Mouse (Mus musculus): ENCODE results near the gene Tacc2. TPM values are rescaled to one million over a fixed set of nuclear protein-coding genes. Genes with fewer than 3 reads are reported as not detected.

The Tacc2 gene
- polyA plus RNA-seq, 1 experiment, result 57.5 TPM

DNA sequence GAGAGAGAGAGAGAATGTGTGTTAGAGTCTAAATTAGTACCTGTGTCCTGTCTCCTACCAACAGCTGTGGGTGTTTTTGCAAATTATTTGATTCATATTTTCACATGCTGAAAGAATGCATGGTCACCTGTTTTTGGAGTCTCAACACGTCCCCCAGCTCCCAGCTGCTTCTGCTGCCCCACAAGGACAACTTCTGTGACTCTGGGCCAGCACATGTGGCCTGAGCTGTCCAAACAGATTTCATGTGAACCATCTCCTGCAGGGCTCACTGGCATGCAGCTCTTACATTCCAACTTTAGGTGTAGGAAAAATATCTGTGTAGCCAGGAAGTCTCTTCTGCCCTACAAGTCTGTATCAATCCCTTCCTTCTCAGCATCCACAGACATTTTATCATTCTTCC lies 51.4 kb downstream of the Tacc2 start:
- Histone ChIP-seq H3K27ac (ENCODE audit: insufficient read depth, low read depth, low read length) (no peak overlapping the region), H3K36me3 (ENCODE audit: control insufficient read depth, insufficient read depth, low read length) (no peaks in the 10 kb centered on the region), H3K4me1 (ENCODE audit: control insufficient read depth, insufficient read depth, insufficient read length, low read length) (peaks cover 15% of the 10 kb centered on the region), H3K27me3 (ENCODE audit: control insufficient read depth, insufficient read depth, low read length) (no peaks in the 10 kb centered on the region), H3K4me3 (ENCODE audit: low read depth, low read length) (no peak overlapping the region)
- TF ChIP-seq CTCF (IDR thresholded peaks at IDR 0.05; ENCODE audit: extremely low read depth, insufficient read length, insufficient replicate concordance, low read depth, low read length) (no peak), POLR2A (IDR thresholded peaks at IDR 0.05; ENCODE audit: low read depth, low read length) (no peak)
- WGBS, result 69% methylated on average over 1 of the region's 1 CpGs

- WGBS, result 89% methylated on average over 7 of the region's 7 CpGs
- Histone ChIP-seq H3K27ac (ENCODE audit: insufficient read depth, low read depth, low read length) (no peak overlapping the region), H3K27me3 (ENCODE audit: control insufficient read depth, insufficient read depth, low read length) (no peaks in the 10 kb centered on the region), H3K4me3 (ENCODE audit: low read depth, low read length) (no peak overlapping the region), H3K36me3 (ENCODE audit: control insufficient read depth, insufficient read depth, low read length) (no peaks in the 10 kb centered on the region), H3K4me1 (ENCODE audit: control insufficient read depth, insufficient read depth, insufficient read length, low read length) (peaks cover 21% of the 10 kb centered on the region)
- TF ChIP-seq CTCF (IDR thresholded peaks at IDR 0.05; ENCODE audit: extremely low read depth, insufficient read length, insufficient replicate concordance, low read depth, low read length) (no peak), POLR2A (IDR thresholded peaks at IDR 0.05; ENCODE audit: low read depth, low read length) (no peak)
These were observed 52.8 kb downstream of the Tacc2 start for GRCm38 (mm10) chr7:130629999-130630398.

GRCm38 (mm10) chr7:130630956-130631355 lies 53.7 kb downstream of the Tacc2 start:
- Histone ChIP-seq H3K27ac (ENCODE audit: insufficient read depth, low read depth, low read length) (no peak overlapping the region), H3K27me3 (ENCODE audit: control insufficient read depth, insufficient read depth, low read length) (no peaks in the 10 kb centered on the region), H3K4me3 (ENCODE audit: low read depth, low read length) (no peak overlapping the region), H3K4me1 (ENCODE audit: control insufficient read depth, insufficient read depth, insufficient read length, low read length) (peaks cover 21% of the 10 kb centered on the region), H3K36me3 (ENCODE audit: control insufficient read depth, insufficient read depth, low read length) (no peaks in the 10 kb centered on the region)
- TF ChIP-seq POLR2A (IDR thresholded peaks at IDR 0.05; ENCODE audit: low read depth, low read length), result no peak
- no peak for TF ChIP-seq CTCF (IDR thresholded peaks at IDR 0.05; ENCODE audit: extremely low read depth, insufficient read length, insufficient replicate concordance, low read depth, low read length)
- 91% methylated on average over 3 of the region's 3 CpGs for WGBS

GRCm38 (mm10) chr7:130631553-130632378 lies 54.5 kb downstream of the Tacc2 start:
- H3K4me1 ChIP-seq (ENCODE audit: control insufficient read depth, insufficient read depth, insufficient read length, low read length), result peaks cover 21% of the 10 kb centered on the region
- H3K27ac ChIP-seq (ENCODE audit: insufficient read depth, low read depth, low read length), result peak overlapping the region; percentile 41
- no peak for TF ChIP-seq POLR2A (IDR thresholded peaks at IDR 0.05; ENCODE audit: low read depth, low read length)
- peak; percentile 44; the same call in 1 of the 2 replicates for TF ChIP-seq CTCF (IDR thresholded peaks at IDR 0.05; ENCODE audit: extremely low read depth, insufficient read length, insufficient replicate concordance, low read depth, low read length)
- no peaks in the 10 kb centered on the region for H3K27me3 ChIP-seq (ENCODE audit: control insufficient read depth, insufficient read depth, low read length)
- WGBS, result 12% methylated on average over 22 of the region's 22 CpGs
- no peaks in the 10 kb centered on the region for H3K36me3 ChIP-seq (ENCODE audit: control insufficient read depth, insufficient read depth, low read length)
- peak overlapping the region; percentile 47 for H3K4me3 ChIP-seq (ENCODE audit: low read depth, low read length)

DNA sequence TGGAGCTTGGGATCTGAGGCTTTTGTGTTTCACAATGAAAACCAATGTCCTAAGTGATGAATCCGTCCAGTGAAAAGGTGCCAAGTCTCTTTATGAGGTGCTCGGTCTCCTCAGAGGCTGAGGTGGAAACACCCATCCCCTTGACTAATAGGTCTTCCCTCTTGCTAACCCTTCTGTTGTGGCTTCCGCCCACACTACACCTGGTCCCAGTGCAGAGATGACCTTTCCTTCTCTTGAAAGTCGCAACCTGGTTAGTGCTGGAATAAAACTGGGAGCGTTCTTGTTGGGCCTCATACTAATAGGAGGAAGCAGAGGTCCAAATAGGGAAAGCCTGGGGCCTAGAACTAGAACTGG lies 55.1 kb downstream of the Tacc2 start:
- Histone ChIP-seq H3K4me3 (ENCODE audit: low read depth, low read length) (no peak overlapping the region), H3K27me3 (ENCODE audit: control insufficient read depth, insufficient read depth, low read length) (no peaks in the 10 kb centered on the region), H3K4me1 (ENCODE audit: control insufficient read depth, insufficient read depth, insufficient read length, low read length) (peaks cover 23% of the 10 kb centered on the region), H3K36me3 (ENCODE audit: control insufficient read depth, insufficient read depth, low read length) (no peaks in the 10 kb centered on the region), H3K27ac (ENCODE audit: insufficient read depth, low read depth, low read length) (peak overlapping the region; percentile 41)
- 68% methylated on average over 5 of the region's 5 CpGs for WGBS
- TF ChIP-seq CTCF (IDR thresholded peaks at IDR 0.05; ENCODE audit: extremely low read depth, insufficient read length, insufficient replicate concordance, low read depth, low read length), result no peak
- no peak for TF ChIP-seq POLR2A (IDR thresholded peaks at IDR 0.05; ENCODE audit: low read depth, low read length)

DNA sequence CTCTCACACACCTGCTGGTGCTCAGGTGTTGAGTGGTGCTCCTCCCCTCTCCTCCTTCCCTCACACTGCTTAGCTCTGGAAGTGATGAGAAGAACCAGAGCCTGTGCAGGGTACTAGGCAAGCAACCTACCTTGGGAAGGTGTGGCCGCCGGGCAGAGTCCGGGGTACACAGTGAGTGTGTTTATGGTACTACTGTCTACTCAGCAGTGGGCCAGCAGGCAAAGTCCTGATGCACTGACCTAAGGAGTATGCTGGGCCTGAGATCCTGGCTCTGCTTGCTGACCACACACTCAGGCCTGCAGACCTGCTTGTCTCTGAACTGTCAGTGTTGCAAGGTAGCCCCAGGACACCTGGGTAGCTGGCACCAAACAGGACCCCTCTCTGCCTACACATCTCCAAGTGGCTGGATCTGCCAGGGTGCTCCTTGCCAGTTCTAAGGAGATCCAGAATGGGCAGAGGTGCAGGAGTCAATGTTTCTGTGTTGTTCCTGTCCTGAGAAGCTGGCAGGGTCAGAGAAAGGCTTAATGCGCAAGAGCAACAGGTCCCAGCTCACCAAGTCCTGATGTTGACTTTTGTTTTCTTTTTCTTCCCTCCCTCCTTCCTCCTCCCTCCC lies 57.1 kb downstream of the Tacc2 start:
- Histone ChIP-seq H3K4me3 (ENCODE audit: low read depth, low read length) (no peak overlapping the region), H3K27ac (ENCODE audit: insufficient read depth, low read depth, low read length) (peak overlapping the region; percentile 89), H3K36me3 (ENCODE audit: control insufficient read depth, insufficient read depth, low read length) (no peaks in the 10 kb centered on the region), H3K4me1 (ENCODE audit: control insufficient read depth, insufficient read depth, insufficient read length, low read length) (peaks cover 23% of the 10 kb centered on the region), H3K27me3 (ENCODE audit: control insufficient read depth, insufficient read depth, low read length) (no peaks in the 10 kb centered on the region)
- whole genome bisulfite sequencing, result 44% methylated on average over 4 of the region's 4 CpGs
- peak; percentile 31; the same call in 1 of the 2 replicates for TF ChIP-seq POLR2A (IDR thresholded peaks at IDR 0.05; ENCODE audit: low read depth, low read length)
- no peak for TF ChIP-seq CTCF (IDR thresholded peaks at IDR 0.05; ENCODE audit: extremely low read depth, insufficient read length, insufficient replicate concordance, low read depth, low read length)

- peaks cover 23% of the 10 kb centered on the region for H3K4me1 ChIP-seq (ENCODE audit: control insufficient read depth, insufficient read depth, insufficient read length, low read length)
- WGBS, result 48% methylated on average over 7 of the region's 7 CpGs
- H3K36me3 ChIP-seq (ENCODE audit: control insufficient read depth, insufficient read depth, low read length), result no peaks in the 10 kb centered on the region
- no peak overlapping the region for H3K27ac ChIP-seq (ENCODE audit: insufficient read depth, low read depth, low read length)
- no peaks in the 10 kb centered on the region for H3K27me3 ChIP-seq (ENCODE audit: control insufficient read depth, insufficient read depth, low read length)
- TF ChIP-seq POLR2A (IDR thresholded peaks at IDR 0.05; ENCODE audit: low read depth, low read length) (no peak), CTCF (IDR thresholded peaks at IDR 0.05; ENCODE audit: extremely low read depth, insufficient read length, insufficient replicate concordance, low read depth, low read length) (no peak)
- no peak overlapping the region for H3K4me3 ChIP-seq (ENCODE audit: low read depth, low read length)
These were observed 58.0 kb downstream of the Tacc2 start for GRCm38 (mm10) chr7:130635212-130635611.

Data from small intestine, adult 2 months (tissue).